Mouse (Mus musculus) bone marrow macrophage, adult 2 months (primary cell): Measurements from ENCODE around the gene Gm12185.
"Not testable (repeated sequence)": the region's sequence is repeated elsewhere in the genome, so short reads cannot be mapped to it uniquely, and the experiment has no call there.

Experiments used
- CTCF ChIP-seq: IDR thresholded peaks from 2 replicates; pipeline ENCODE4 v1.5.1; 2012; ENCODE audit warnings: low read depth, mild to moderate bottlenecking, low read length, moderate library complexity
- POLR2A ChIP-seq: IDR thresholded peaks from 2 replicates; pipeline ENCODE4 v1.6.1; 2012; ENCODE audit warnings: mild to moderate bottlenecking, low read depth, low read length, borderline replicate concordance

DNA sequence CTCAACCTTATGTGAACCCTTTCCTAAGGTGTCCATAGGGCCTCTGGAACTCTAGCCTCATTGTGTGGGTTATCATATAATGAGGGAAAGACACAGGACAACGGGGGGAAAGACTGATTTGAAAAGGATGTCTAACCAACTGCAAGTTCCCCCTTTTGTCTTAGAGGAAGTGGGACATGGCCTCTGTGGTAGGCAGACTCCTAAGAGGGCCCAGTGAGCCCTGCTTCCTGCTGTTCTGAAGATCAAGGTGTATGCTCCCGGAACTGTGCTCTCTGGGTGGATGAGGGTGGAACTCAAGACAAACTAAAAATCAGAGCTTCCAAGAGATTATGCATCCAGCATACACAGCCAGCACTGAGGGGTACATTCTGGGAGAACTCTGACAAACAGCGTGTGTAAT, 3.8 kb downstream of the Gm12185 start:
- TF ChIP-seq POLR2A, CTCF: not testable (repeated sequence)
